Mouse (Mus musculus) urinary bladder, postnatal 14 days (tissue): ENCODE measurements at regions not wholly inside any gene's neighbourhood (a gene's known extent, or its start where the extent isn't known, plus 50 kb on each side); places are given as distances from the start of the nearest gene placed in this dataset.

Experiments
- DNase-seq: peaks from one replicate; pipeline ENCODE4 v3.0.0; 2021; ENCODE audit warnings: low spot score

DNA sequence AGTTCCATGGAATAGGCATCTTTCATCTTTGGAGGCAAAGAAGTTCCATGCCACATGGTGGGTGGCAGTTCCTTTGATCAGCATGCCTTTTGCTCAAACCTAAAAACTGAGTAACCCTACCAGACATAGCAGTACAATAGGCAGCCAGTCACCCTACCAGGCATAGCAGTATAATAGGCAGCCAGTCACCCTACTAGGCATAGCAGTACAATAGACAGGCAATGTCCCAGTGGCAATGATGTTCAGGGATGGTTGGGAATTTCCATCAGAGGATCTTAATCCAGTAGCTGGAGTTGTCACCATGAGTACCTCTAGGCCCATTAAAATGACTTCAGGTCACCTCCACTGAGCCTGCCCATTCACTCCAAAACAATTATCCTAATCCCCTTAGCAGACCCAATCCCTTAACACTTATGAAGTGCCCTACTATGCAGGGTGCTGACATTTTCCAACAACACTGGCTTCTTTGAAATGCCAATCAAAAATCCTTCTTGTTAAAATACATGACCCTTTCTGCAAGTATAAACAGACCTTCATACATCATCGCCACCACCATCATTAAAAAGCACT lies 523.5 kb upstream of the Mpdz start:
- DNase-seq = no peak

DNA sequence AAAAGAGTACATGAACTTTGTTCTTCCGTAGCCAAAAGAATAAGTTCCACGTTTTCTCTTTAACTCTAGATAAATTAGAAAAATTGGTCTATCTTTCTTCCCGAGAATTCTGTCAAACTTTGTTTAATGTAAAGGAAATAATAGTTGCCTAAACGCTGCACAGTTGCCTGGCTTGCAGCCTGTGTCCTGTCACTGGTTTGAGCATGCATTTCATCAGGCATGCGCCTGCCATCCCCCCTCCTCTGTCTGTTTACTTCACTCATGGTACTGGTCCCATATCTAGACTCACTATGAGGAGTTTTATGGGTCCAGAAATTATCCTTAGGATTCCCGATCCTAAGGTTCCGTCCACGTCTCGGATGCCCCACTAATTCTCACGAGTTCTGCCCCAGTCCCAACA lies 520.5 kb upstream of the Mpdz start:
- no peak for DNase-seq

GRCm38 (mm10) chr4:81962586-81962985 lies 520.0 kb upstream of the Mpdz start:
- no peak for DNase-seq

GRCm38 (mm10) chr4:81960552-81961534 lies 518.2 kb upstream of the Mpdz start:
- DNase-seq = no peak

DNA sequence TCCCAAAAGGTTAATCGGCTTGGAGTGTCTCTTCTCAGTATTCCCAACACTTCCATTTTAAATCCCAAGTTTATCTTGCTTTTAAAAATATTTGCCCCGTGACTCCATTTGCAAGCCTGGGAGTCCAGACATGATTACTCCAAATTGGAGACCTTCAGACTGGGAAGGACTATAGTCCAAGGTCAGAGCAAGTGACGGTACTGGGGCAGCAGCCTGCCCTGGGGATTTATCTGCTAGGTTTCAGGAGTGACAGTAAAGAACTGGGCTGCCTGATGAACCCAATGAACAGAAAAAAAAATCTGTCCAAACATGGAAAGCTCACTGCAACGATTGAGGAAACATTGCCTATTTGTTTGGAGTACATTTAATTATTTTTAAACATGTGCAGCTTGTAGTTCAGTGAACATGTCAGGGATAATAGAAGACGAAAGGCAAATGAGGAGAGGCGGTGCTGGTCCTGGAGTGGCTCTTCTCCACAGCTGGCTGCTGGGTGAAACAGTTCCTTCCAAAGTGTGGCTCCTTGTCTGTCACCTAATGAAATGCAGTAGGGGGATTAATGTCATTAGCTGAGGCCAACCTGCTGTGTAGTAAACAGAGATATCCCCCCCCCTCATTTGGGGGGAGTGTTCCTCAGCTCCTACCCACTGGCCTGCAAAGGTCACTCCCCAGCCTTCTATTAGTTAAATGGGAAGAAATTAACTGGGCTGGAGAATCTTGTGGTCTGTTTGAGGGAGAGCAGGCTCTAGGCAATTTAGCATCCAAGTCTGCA lies 514.5 kb upstream of the Mpdz start:
- DNase-seq = no peak

GRCm38 (mm10) chr4:81953023-81953422 lies 510.4 kb upstream of the Mpdz start:
- no peak for DNase-seq

GRCm38 (mm10) chr4:81937384-81937783 lies 494.8 kb upstream of the Mpdz start:
- DNase-seq = peak; percentile 38

DNA sequence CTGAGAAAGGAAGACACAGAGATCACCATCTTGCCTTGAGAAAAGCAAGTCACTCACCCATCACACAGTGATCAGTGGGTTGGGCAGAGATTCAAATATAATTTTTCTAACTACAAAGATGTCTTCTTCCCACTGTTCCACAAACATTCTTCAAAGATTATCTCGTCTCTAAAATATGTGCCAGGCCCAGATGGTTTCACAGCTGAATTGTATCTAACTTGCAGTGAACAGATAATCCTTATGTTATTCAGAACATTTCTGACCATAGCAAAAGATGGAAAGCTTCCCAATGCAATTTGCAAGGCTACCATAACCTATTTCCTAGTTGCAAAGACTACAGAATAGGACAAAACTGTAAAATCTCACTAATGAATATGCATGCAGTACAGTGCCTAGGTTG lies 488.3 kb upstream of the Mpdz start:
- no peak for DNase-seq

DNA sequence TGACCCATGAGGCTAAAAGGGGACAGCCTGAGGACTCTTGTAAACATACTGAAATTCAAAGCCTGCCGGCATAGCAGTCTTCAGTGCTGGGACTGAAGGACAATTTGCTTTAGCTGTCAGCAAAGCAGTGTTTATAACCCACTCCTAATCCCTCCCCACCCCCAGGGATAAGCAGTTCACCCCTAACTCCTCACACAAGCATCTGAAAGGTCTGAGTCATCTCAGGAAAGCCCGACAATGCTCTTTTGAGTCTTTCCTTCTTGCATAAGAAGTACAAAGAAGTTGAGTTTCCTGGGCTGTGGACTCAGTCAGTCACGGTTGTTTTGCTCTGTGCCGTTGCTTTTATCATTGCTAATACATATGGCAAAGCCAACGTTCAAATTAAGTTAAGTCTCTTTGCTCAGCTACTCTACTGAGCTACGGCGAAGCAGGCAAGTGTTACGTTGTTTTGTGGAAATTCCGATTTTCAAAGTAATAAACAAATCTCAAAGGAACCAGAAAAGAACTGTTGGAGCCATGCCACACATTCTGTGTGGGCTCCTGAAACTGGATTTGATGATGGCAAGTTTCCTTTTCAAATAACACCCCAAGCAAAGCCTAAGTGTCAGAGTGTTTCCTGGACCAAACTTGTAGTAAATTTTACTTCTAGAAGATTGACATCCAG lies 486.1 kb upstream of the Mpdz start:
- no peak for DNase-seq

GRCm38 (mm10) chr4:81927176-81927714 lies 484.6 kb upstream of the Mpdz start:
- DNase-seq = no peak

DNA sequence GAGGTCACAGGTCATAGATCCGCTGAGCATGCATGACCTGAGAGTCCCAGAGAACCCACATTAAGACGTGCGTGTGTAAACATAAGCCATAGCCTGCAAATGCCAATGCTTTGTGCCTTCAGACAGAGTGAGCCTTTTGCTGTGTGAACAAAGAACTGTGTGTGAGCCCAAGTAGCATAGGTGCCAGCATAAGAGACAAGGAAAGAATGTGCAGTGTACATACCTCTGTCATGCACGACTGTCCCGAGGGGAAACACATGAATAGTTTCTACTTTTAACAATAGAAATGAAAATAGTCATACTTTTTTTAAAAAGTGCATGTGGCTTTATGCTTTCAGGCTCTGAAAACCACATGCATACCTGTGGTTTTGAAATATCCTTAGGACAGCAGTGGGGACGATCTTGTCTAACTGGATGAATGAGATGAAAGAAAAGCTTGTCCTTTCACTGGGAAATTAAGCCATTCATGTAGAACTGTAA lies 484.1 kb upstream of the Mpdz start:
- no peak for DNase-seq

DNA sequence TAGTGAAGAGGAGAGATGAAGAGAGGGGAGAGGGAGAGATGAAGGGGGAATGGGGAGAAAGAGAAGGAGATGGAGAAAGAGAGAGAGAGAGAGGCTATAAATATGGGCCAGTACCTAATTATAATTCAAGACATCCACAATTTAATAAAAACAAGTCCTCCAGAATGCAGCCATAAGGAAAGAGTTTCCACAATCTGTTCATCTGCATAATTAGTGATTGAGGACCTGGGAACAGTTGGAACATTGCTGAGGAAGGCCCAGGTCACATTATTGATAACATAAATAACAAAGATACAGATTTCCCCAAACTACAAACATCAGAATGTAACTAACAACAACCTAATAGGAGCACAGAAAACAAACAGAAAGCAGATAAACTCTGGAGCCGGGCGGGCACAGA lies 483.0 kb upstream of the Mpdz start:
- DNase-seq = no peak

GRCm38 (mm10) chr4:81924120-81924519 lies 481.5 kb upstream of the Mpdz start:
- no peak for DNase-seq

- no peak for DNase-seq
Measured at GRCm38 (mm10) chr4:81922876-81923275, 480.3 kb upstream of the Mpdz start.

GRCm38 (mm10) chr4:81914971-81915370 lies 472.4 kb upstream of the Mpdz start:
- no peak for DNase-seq

GRCm38 (mm10) chr4:81913296-81913695 lies 470.7 kb upstream of the Mpdz start:
- DNase-seq = no peak

- DNase-seq = peak; percentile 45
Measured at GRCm38 (mm10) chr4:81912653-81913052, 470.0 kb upstream of the Mpdz start.

DNA sequence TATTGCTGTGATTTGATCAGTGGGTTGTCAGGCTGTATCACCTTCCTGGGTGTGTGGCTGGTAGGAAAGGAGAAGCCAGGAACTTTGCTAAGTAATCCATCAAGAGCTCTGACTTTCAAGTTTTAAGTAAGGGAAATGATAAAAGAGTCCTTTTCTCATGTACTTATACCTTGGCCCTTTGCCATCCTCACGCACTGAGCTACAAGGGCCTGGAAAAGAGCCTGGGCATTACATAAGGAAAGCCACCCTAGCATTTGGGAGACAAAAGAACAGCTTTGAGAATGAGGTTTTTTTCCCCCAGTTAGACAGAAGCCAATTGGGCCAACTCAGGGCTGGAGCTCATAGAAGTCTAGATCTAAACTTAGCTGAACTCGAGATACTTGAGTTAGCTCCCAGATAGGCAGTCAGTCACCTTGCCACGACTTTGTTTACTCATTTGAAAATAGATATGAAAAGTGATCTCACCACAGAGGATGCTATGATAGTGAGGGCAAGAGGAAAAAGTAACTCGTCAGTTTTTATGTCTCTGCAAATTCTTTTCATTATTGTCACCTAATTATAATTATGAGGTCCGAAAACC lies 457.4 kb upstream of the Mpdz start:
- no peak for DNase-seq

GRCm38 (mm10) chr4:81898661-81899060 lies 456.0 kb upstream of the Mpdz start:
- no peak for DNase-seq

- DNase-seq = no peak
Measured at GRCm38 (mm10) chr4:81897451-81897850, 454.8 kb upstream of the Mpdz start.

- no peak for DNase-seq
Measured at GRCm38 (mm10) chr4:81868941-81869340, 426.3 kb upstream of the Mpdz start.
